Mouse (Mus musculus): ENCODE results near the gene Creld2. TPM values are rescaled to one million over a fixed set of nuclear protein-coding genes. Genes with fewer than 3 reads are reported as not detected.
"Not testable (repeated sequence)": the region's sequence is repeated elsewhere in the genome, so short reads cannot be mapped to it uniquely, and the experiment has no call there.

The Creld2 gene
- polyA plus RNA-seq (2014; fragmentation: Nextera tagmentation; extraction: Ambion mirVana): 93.8 and 97.9 TPM in 2 replicates

DNA sequence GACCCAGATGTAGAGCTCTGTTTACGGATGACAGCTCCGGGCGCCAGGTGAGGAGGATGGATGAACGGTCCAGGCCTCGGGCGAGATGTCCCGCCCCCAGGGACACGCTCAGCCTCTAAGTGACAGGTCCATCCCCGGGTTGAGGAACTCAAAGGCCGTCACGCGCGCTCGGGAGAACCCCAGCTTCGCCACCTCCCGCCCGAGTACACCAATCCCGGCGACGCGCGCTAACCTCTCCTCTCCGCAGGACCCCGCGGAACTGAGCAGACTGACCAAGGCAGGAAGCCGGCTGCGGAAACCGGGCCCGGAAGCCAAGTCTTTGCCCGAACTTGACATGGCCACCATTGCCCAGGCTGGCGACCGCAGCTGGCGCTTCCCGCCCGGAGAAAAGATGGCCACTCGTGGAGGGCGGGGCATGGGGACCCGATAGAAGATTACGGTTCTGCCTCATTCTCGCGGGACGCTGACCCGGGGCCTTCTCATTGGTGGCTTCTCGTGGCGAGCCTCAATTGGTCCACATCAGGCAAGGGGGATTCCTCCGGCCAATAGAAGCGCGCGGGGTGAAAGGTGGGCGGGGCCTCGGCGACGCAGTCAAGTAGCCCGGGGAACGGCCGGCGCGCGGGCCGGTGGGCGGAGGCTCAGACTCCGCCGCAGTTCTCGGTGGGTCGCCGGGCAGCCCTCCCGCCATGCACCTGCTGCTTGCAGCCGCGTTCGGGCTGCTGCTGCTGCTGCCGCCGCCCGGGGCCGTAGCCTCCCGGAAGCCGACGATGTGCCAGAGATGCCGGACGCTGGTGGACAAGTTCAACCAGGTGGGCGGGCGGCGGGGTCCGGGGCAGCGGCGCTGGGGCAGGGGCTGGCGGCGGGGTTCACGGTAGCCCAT, at the start of gene Creld2, which contains the start of gene Alg12:
TSS of gene Creld2 (plus strand) at position 621 of the 880 bp plus-strand sequence.
TSS of gene Alg12 (minus strand) at position 293 of the 880 bp plus-strand sequence.
- WGBS: under 1% methylated on average over 83 of the region's 88 CpGs
- Histone ChIP-seq H3K36me3 (ENCODE audit: insufficient read depth) (peaks cover 49% of the 10 kb centered on the region), H3K9ac (peak within 1 kb of the TSS; percentile 85), H3K27ac (ENCODE audit: low read depth) (peak within 1 kb of the TSS; percentile 61), H3K9me3 (ENCODE audit: low read depth, low read length) (no peaks in the 10 kb centered on the region), H3K27me3 (ENCODE audit: insufficient read depth, low read length) (no peaks in the 10 kb centered on the region), H3K4me1 (ENCODE audit: insufficient read depth) (0 out of 2 replicates have a peak, but pooled peaks cover 8% of the 10 kb centered on the region), H3K4me3 (ENCODE audit: low read depth, low read length) (peak within 1 kb of the TSS; percentile 82), H3K4me2 (peak within 1 kb of the TSS; percentile 92)
- peak; percentile 100 for DNase-seq
- ATAC-seq (ENCODE audit: insufficient read depth): peak; percentile 98
- no peak for TF ChIP-seq CTCF (IDR thresholded peaks at IDR 0.05; ENCODE audit: low read depth)

- peaks cover 27% of the 10 kb centered on the region for H3K36me3 ChIP-seq (ENCODE audit: insufficient read depth)
- WGBS: 83% methylated on average over 5 of the region's 5 CpGs
Observed at GRCm38 (mm10) chr15:88774630-88775029, 44.8 kb upstream of the Creld2 start.

GRCm38 (mm10) chr15:88792140-88792850, 27.2 kb upstream of the Creld2 start:
- Histone ChIP-seq H3K4me3 (ENCODE audit: low read depth, low read length) (no peak overlapping the region), H3K9ac (no peak overlapping the region), H3K36me3 (ENCODE audit: insufficient read depth) (no peaks in the 10 kb centered on the region), H3K27ac (ENCODE audit: low read depth) (no peak overlapping the region), H3K4me2 (no peak overlapping the region), H3K9me3 (ENCODE audit: low read depth, low read length) (no peaks in the 10 kb centered on the region), H3K4me1 (ENCODE audit: insufficient read depth) (no peaks in the 10 kb centered on the region), H3K27me3 (ENCODE audit: insufficient read depth, low read length) (no peaks in the 10 kb centered on the region)
- no peak for TF ChIP-seq CTCF (IDR thresholded peaks at IDR 0.05; ENCODE audit: low read depth)
- no peak for DNase-seq
- WGBS: 78% methylated on average over 4 of the region's 4 CpGs
- ATAC-seq (ENCODE audit: insufficient read depth): no peak

More at GRCm38 (mm10) chr15:88774630-88775029, 44.8 kb upstream of the Creld2 start:
- not testable (repeated sequence) for H3K9me3 ChIP-seq (ENCODE audit: low read depth, low read length); H3K9ac ChIP-seq; H3K4me1 ChIP-seq (ENCODE audit: insufficient read depth); DNase-seq; H3K27me3 ChIP-seq (ENCODE audit: insufficient read depth, low read length); ATAC-seq (ENCODE audit: insufficient read depth); H3K4me2 ChIP-seq; H3K4me3 ChIP-seq (ENCODE audit: low read depth, low read length); H3K27ac ChIP-seq (ENCODE audit: low read depth)

- WGBS: 82% methylated on average over 4 of the region's 5 CpGs
- not testable (repeated sequence) for H3K36me3 ChIP-seq (ENCODE audit: insufficient read depth); ATAC-seq (ENCODE audit: insufficient read depth); H3K27me3 ChIP-seq (ENCODE audit: insufficient read depth, low read length); H3K4me1 ChIP-seq (ENCODE audit: insufficient read depth); DNase-seq; H3K9ac ChIP-seq; H3K27ac ChIP-seq (ENCODE audit: low read depth); H3K4me2 ChIP-seq; H3K9me3 ChIP-seq (ENCODE audit: low read depth, low read length); H3K4me3 ChIP-seq (ENCODE audit: low read depth, low read length)
Observed at GRCm38 (mm10) chr15:88794729-88795128, 24.7 kb upstream of the Creld2 start.

DNA sequence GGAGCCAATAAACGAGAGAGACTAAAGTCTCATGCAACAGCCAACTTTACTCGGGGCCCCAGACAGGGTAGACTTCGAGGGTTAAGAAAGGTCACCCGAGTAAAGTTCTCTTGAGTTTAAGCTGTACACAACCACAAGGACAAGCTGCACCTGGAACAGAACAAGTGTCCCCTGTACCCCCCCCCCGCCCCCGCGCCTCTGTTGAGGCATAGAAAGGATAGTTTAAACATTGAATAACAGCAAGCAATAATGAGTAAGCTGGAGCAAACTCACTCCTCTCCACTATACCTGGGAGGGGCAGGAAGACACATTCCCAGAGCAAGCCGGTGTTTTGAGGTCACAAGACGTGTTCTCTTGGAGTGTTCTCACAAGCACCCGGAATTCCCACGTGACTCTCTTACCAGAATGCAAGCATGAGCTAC, 19.5 kb upstream of the Creld2 start:
- no peaks in the 10 kb centered on the region for H3K9me3 ChIP-seq (ENCODE audit: low read depth, low read length)
- WGBS: 69% methylated on average over 11 of the region's 11 CpGs
- H3K4me2 ChIP-seq: no peak overlapping the region
- H3K9ac ChIP-seq: no peak overlapping the region
- H3K36me3 ChIP-seq (ENCODE audit: insufficient read depth): 0 out of 2 replicates have a peak, but pooled peaks cover 1% of the 10 kb centered on the region
- no peak for TF ChIP-seq CTCF (IDR thresholded peaks at IDR 0.05; ENCODE audit: low read depth)
- DNase-seq: no peak
- no peaks in the 10 kb centered on the region for H3K4me1 ChIP-seq (ENCODE audit: insufficient read depth)
- no peak overlapping the region for H3K27ac ChIP-seq (ENCODE audit: low read depth)
- H3K27me3 ChIP-seq (ENCODE audit: insufficient read depth, low read length): no peaks in the 10 kb centered on the region
- no peak overlapping the region for H3K4me3 ChIP-seq (ENCODE audit: low read depth, low read length)
- no peak for ATAC-seq (ENCODE audit: insufficient read depth)

- DNase-seq (no peak), ATAC-seq (ENCODE audit: insufficient read depth) (no peak)
- no peaks in the 10 kb centered on the region for H3K4me1 ChIP-seq (ENCODE audit: insufficient read depth)
- H3K4me3 ChIP-seq (ENCODE audit: low read depth, low read length): no peak overlapping the region
- H3K4me2 ChIP-seq: no peak overlapping the region
- H3K27me3 ChIP-seq (ENCODE audit: insufficient read depth, low read length): no peaks in the 10 kb centered on the region
- H3K9ac ChIP-seq: no peak overlapping the region
- 63% methylated on average over 6 of the region's 6 CpGs for WGBS
- H3K27ac ChIP-seq (ENCODE audit: low read depth): no peak overlapping the region
- peaks cover 11% of the 10 kb centered on the region; the same call in 1 of the 2 replicates for H3K36me3 ChIP-seq (ENCODE audit: insufficient read depth)
- H3K9me3 ChIP-seq (ENCODE audit: low read depth, low read length): no peaks in the 10 kb centered on the region
- TF ChIP-seq CTCF (IDR thresholded peaks at IDR 0.05; ENCODE audit: low read depth): no peak
Observed at GRCm38 (mm10) chr15:88800921-88801354, 18.5 kb upstream of the Creld2 start.

GRCm38 (mm10) chr15:88801903-88802302, 17.5 kb upstream of the Creld2 start:
- Histone ChIP-seq H3K27ac (ENCODE audit: low read depth) (no peak overlapping the region), H3K9ac (no peak overlapping the region), H3K4me3 (ENCODE audit: low read depth, low read length) (no peak overlapping the region), H3K4me1 (ENCODE audit: insufficient read depth) (no peaks in the 10 kb centered on the region), H3K27me3 (ENCODE audit: insufficient read depth, low read length) (no peaks in the 10 kb centered on the region), H3K9me3 (ENCODE audit: low read depth, low read length) (no peaks in the 10 kb centered on the region), H3K36me3 (ENCODE audit: insufficient read depth) (peaks cover 17% of the 10 kb centered on the region; the same call in 1 of the 2 replicates), H3K4me2 (no peak overlapping the region)
- DNase-seq (no peak), ATAC-seq (ENCODE audit: insufficient read depth) (no peak)
- TF ChIP-seq CTCF (IDR thresholded peaks at IDR 0.05; ENCODE audit: low read depth): no peak
- WGBS: 81% methylated on average over 3 of the region's 3 CpGs
